Mouse (Mus musculus): ENCODE measurements around the gene Cavin4.

DNA sequence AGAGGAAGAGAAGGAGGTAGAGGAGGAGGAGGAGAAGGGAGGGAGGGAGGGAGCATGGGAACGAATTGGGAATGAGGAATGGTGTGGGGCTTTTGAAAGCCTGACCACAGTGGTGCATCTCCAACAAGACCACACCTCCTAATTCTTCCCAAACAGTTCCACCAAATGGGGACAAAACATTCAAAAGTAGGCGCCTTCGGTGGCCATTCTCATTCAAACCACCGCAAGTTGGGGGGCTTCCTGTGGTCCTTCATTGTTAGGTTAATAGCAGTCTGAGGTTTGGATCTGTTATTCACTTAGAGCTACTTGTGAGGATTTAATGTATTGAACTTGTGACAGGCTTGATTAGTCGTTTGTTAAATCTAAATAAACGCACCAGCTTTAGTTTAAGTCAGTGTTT, 38.4 kb upstream of the Cavin4 start:
- TF ChIP-seq CTCF (IDR thresholded peaks at IDR 0.05; ENCODE audit: low read depth, low read length) (no peak), POLR2AphosphoS5 (IDR thresholded peaks at IDR 0.05; ENCODE audit: insufficient replicate concordance, low read depth, low read length) (no peak), TAL1 (conservative IDR thresholded peaks at IDR 0.05; ENCODE audit: low read depth, low read length) (no peak), GATA1 (IDR thresholded peaks at IDR 0.05; ENCODE audit: borderline replicate concordance, low read length) (no peak), GATA2 (IDR thresholded peaks at IDR 0.05; ENCODE audit: borderline replicate concordance, low read depth, low read length) (no peak)

Data from G1E (cell line).